Mouse (Mus musculus): ENCODE measurements around the gene Dspp. TPM values are rescaled to one million over a fixed set of nuclear protein-coding genes. Genes with fewer than 3 reads are reported as not detected.

The Dspp gene
- polyA plus RNA-seq, 1 experiment = not detected

DNA sequence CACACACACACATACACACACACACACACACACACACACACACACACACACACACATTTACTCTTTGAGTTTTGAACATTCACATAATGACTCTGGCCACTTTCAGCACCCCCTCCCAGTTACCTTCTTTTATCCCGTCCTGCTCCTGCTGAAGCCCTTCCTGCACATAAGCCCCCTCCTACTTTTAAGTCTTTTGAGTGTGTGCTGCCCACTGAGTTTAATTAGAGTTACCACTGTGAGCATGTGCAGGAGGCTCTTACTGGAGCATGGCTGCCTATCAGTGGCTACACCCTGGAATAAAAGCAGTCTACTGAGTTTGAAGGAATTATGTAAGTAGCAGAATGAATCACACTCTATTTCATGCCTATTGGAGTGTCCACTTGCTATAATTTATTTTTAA is 58.0 kb downstream of the Dspp start:
- Histone ChIP-seq H3K79me2 (ENCODE audit: control insufficient read depth, insufficient read depth) (no peaks in the 10 kb centered on the region), H3K36me3 (ENCODE audit: control insufficient read depth, insufficient read depth) (no peaks in the 10 kb centered on the region), H3ac (ENCODE audit: control insufficient read depth, insufficient read length, low read depth) (no peak overlapping the region), H3K79me3 (ENCODE audit: low read depth) (no peaks in the 10 kb centered on the region), H3K27me3 (ENCODE audit: control insufficient read depth, insufficient read depth, insufficient read length) (no peaks in the 10 kb centered on the region), H3K4me3 (ENCODE audit: insufficient read depth, poor library complexity, severe bottlenecking) (no peak overlapping the region)
- TF ChIP-seq MYOG (IDR thresholded peaks at IDR 0.05; ENCODE audit: control insufficient read depth, extremely low read depth, insufficient read length) (no peak), CTCF (IDR thresholded peaks at IDR 0.05; ENCODE audit: control insufficient read depth, insufficient read depth, insufficient read length) (no peak), CEBPB (IDR thresholded peaks at IDR 0.05; ENCODE audit: low read depth) (no peak), MAX (IDR thresholded peaks at IDR 0.05) (no peak), MYOD1 (IDR thresholded peaks at IDR 0.05; ENCODE audit: control insufficient read depth, insufficient read length, low read depth) (no peak), FOSL1 (IDR thresholded peaks at IDR 0.05; ENCODE audit: insufficient read depth, low read length, poor library complexity, severe bottlenecking) (no peak), USF1 (IDR thresholded peaks at IDR 0.05; ENCODE audit: low read depth) (no peak)

Other genes starting within 250 kb of the Dspp start
- gene Hsd17b13, start 193.3 kb upstream of the Dspp start, polyA plus RNA-seq (2012; fragmentation: generic; extraction: Trizol) = not detected
- gene Hsd17b11, start 148.8 kb upstream of the Dspp start, polyA plus RNA-seq (2012; fragmentation: generic; extraction: Trizol) = 7.4 TPM
- 58.9 TPM for gene Nudt9, start 124.4 kb upstream of the Dspp start, polyA plus RNA-seq (2012; fragmentation: generic; extraction: Trizol)
- not detected for gene Gm17660, start 93.1 kb upstream of the Dspp start, polyA plus RNA-seq (2012; fragmentation: generic; extraction: Trizol)
- gene Sparcl1, start 57.0 kb upstream of the Dspp start, polyA plus RNA-seq (2012; fragmentation: generic; extraction: Trizol) = not detected
- gene Dmp1, start 31.9 kb downstream of the Dspp start, polyA plus RNA-seq (2012; fragmentation: generic; extraction: Trizol) = 3.4 TPM
- not detected for gene Ibsp, start 128.5 kb downstream of the Dspp start, polyA plus RNA-seq (2012; fragmentation: generic; extraction: Trizol)
- gene Mepe, start 154.6 kb downstream of the Dspp start, polyA plus RNA-seq (2012; fragmentation: generic; extraction: Trizol) = not detected